Mouse (Mus musculus): ENCODE data around the gene Slc25a16. TPM values are rescaled to one million over a fixed set of nuclear protein-coding genes. Genes with fewer than 3 reads are reported as not detected.
"Not testable (repeated sequence)": the region's sequence is repeated elsewhere in the genome, so short reads cannot be mapped to it uniquely, and the experiment has no call there.

The Slc25a16 gene
- polyA plus RNA-seq, 1 experiment from 2014 or later, result 12.8 TPM

DNA sequence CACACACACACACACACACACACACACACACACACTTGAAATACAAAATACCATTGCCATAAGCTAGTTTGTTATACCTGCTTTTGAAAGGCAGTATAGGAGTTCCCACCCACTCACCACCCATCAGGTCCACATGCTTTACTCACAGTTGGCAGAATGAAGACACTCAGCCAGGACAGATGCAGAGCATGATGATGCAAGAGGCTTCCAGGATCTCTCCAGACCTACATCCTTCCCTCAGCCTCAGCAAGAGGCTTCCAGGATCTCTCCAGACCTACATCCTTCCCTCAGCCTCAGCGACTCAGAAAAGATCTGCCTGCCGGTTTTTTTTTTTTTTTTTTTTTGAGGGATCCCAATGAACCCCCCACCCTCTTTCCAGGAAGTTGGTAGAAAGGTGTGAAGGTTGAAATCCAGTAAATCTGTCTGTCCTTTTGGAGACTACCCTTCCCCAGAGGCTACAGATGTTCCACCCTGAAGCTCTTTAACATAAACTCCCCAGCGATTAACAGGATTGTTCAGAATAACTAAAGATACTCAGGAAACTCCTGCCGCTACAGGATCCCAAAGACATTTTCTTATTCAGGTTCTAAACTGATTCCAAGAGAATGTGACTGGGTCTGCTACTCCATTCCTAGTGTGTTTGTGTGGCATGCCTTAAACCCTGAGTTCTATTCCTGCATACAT lies 27.7 kb upstream of the Slc25a16 start:
- Histone ChIP-seq H3K27ac (replicated peaks) (no peak overlapping the region), H3K27me3 (no peaks in the 10 kb centered on the region), H3K9ac (replicated peaks) (no peak overlapping the region), H3K9me3 (no peaks in the 10 kb centered on the region), H3K4me1 (no peaks in the 10 kb centered on the region), H3K36me3 (no peaks in the 10 kb centered on the region), H3K4me3 (no peak overlapping the region), H3K4me2 (replicated peaks) (no peak overlapping the region)
- 28% methylated on average over 4 of the region's 4 CpGs for WGBS
- ATAC-seq (ENCODE audit: low FRiP score, low read depth), result no peak

- H3K36me3 ChIP-seq, result no peaks in the 10 kb centered on the region
- no peak overlapping the region for H3K9ac ChIP-seq (replicated peaks)
- H3K27ac ChIP-seq (replicated peaks), result no peak overlapping the region
- H3K4me3 ChIP-seq, result no peak overlapping the region
- no peaks in the 10 kb centered on the region for H3K27me3 ChIP-seq
- no peaks in the 10 kb centered on the region for H3K4me1 ChIP-seq
- 68% methylated on average over 6 of the region's 6 CpGs for WGBS
- H3K9me3 ChIP-seq, result no peaks in the 10 kb centered on the region
- ATAC-seq (ENCODE audit: low FRiP score, low read depth), result no peak
- no peak overlapping the region for H3K4me2 ChIP-seq (replicated peaks)
Measured at GRCm38 (mm10) chr10:62893356-62893884, 27.0 kb upstream of the Slc25a16 start.

DNA sequence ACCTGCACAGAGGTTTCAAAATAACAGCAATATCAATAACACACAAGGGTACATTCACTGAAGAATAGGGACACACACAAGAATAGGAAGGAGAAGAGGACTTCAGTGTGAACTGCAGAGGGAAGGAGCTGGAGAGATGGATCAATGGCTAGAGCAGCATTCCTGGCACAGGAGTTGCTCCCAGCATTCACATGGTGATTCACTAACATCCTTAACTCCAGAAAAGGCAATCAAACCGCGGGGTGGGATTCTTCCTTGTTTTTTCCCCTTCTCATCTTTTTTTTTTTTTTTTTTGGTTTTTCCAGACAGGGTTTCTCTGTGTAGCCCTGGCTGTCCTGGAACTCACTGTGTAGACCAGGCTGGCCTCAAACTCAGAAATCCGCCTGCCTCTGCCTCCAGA lies 26.0 kb upstream of the Slc25a16 start:
- no peaks in the 10 kb centered on the region for H3K4me1 ChIP-seq
- no peaks in the 10 kb centered on the region for H3K9me3 ChIP-seq
- H3K4me3 ChIP-seq, result no peak overlapping the region
- H3K36me3 ChIP-seq, result no peaks in the 10 kb centered on the region
- H3K9ac ChIP-seq (replicated peaks), result no peak overlapping the region
- ATAC-seq (ENCODE audit: low FRiP score, low read depth), result no peak
- no peak overlapping the region for H3K27ac ChIP-seq (replicated peaks)
- no peaks in the 10 kb centered on the region for H3K27me3 ChIP-seq
- H3K4me2 ChIP-seq (replicated peaks), result no peak overlapping the region
- WGBS, result 80% methylated on average over 3 of the region's 3 CpGs

- Histone ChIP-seq H3K27ac (replicated peaks) (no peak overlapping the region), H3K4me1 (no peaks in the 10 kb centered on the region), H3K36me3 (no peaks in the 10 kb centered on the region), H3K9ac (replicated peaks) (no peak overlapping the region), H3K4me2 (replicated peaks) (no peak overlapping the region), H3K27me3 (no peaks in the 10 kb centered on the region), H3K4me3 (no peak overlapping the region), H3K9me3 (no peaks in the 10 kb centered on the region)
- ATAC-seq (ENCODE audit: low FRiP score, low read depth), result no peak
- WGBS, result 80% methylated on average over 6 of the region's 6 CpGs
Measured at GRCm38 (mm10) chr10:62895386-62895785, 25.0 kb upstream of the Slc25a16 start.

DNA sequence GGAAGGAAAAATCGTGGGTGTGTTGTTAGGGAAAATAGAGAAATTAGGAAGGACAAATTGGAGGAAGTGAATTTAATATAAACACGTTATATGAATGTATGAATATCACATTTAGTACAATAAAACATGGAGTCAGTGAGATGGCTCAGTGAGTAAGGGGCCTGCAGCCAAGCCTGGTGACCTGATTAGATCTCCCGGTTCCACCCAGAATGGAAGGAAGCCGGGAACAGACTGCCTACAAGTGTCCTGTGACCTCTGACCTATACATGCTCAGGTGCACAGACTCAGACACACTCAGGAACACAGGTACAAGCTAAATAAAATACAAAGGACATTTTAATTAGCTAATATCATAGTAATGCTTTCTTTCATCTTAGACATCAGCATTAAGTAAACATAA lies 24.4 kb upstream of the Slc25a16 start:
- H3K27ac ChIP-seq (replicated peaks), result no peak overlapping the region
- WGBS, result 67% methylated on average over 4 of the region's 4 CpGs
- no peak for ATAC-seq (ENCODE audit: low FRiP score, low read depth)
- no peak overlapping the region for H3K4me2 ChIP-seq (replicated peaks)
- H3K4me1 ChIP-seq, result no peaks in the 10 kb centered on the region
- no peaks in the 10 kb centered on the region for H3K9me3 ChIP-seq
- H3K27me3 ChIP-seq, result no peaks in the 10 kb centered on the region
- H3K9ac ChIP-seq (replicated peaks), result no peak overlapping the region
- no peak overlapping the region for H3K4me3 ChIP-seq
- no peaks in the 10 kb centered on the region for H3K36me3 ChIP-seq

DNA sequence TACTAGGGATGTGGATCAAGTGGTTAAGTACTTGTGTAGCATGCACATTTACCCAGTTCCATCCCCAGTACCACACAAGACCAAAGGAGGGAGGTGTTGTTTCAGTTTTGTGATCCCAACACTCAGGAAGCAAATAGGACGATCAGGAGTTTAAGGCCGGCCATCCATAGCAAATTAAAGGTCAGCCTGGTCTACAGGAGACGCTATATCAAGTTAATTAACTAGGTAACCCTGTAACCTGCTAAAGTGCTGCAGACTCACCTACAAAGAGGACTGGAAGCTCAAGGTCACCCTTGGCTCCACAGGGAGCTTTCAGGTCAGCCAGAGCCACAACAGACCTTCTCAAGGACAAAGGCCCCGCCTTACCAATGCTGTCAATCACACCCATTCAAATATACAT lies 23.7 kb upstream of the Slc25a16 start:
- H3K27ac ChIP-seq (replicated peaks), result no peak overlapping the region
- no peaks in the 10 kb centered on the region for H3K9me3 ChIP-seq
- no peaks in the 10 kb centered on the region for H3K4me1 ChIP-seq
- no peaks in the 10 kb centered on the region for H3K36me3 ChIP-seq
- 71% methylated on average over 4 of the region's 4 CpGs for WGBS
- H3K9ac ChIP-seq (replicated peaks), result no peak overlapping the region
- H3K27me3 ChIP-seq, result no peaks in the 10 kb centered on the region
- H3K4me2 ChIP-seq (replicated peaks), result no peak overlapping the region
- no peak for ATAC-seq (ENCODE audit: low FRiP score, low read depth)
- H3K4me3 ChIP-seq, result no peak overlapping the region

- Histone ChIP-seq H3K27me3 (no peaks in the 10 kb centered on the region), H3K9ac (replicated peaks) (no peak overlapping the region), H3K4me3 (no peak overlapping the region), H3K4me2 (replicated peaks) (no peak overlapping the region), H3K9me3 (no peaks in the 10 kb centered on the region), H3K27ac (replicated peaks) (no peak overlapping the region), H3K36me3 (no peaks in the 10 kb centered on the region), H3K4me1 (no peaks in the 10 kb centered on the region)
- WGBS, result 95% methylated on average over 3 of the region's 3 CpGs
- ATAC-seq (ENCODE audit: low FRiP score, low read depth), result no peak
Measured at GRCm38 (mm10) chr10:62897437-62897836, 23.0 kb upstream of the Slc25a16 start.

- Histone ChIP-seq H3K9ac (replicated peaks) (no peak overlapping the region), H3K4me3 (no peak overlapping the region), H3K4me2 (replicated peaks) (no peak overlapping the region), H3K4me1 (no peaks in the 10 kb centered on the region), H3K9me3 (no peaks in the 10 kb centered on the region), H3K27ac (replicated peaks) (no peak overlapping the region), H3K36me3 (no peaks in the 10 kb centered on the region), H3K27me3 (no peaks in the 10 kb centered on the region)
- no peak for ATAC-seq (ENCODE audit: low FRiP score, low read depth)
- 86% methylated on average over 2 of the region's 2 CpGs for WGBS
Measured at GRCm38 (mm10) chr10:62898061-62898460, 22.4 kb upstream of the Slc25a16 start.

GRCm38 (mm10) chr10:62900144-62900543 lies 20.3 kb upstream of the Slc25a16 start:
- H3K9ac ChIP-seq (replicated peaks), result no peak overlapping the region
- H3K27me3 ChIP-seq, result no peaks in the 10 kb centered on the region
- no peaks in the 10 kb centered on the region for H3K36me3 ChIP-seq
- H3K4me3 ChIP-seq, result no peak overlapping the region
- 97% methylated on average over 4 of the region's 4 CpGs for WGBS
- H3K27ac ChIP-seq (replicated peaks), result no peak overlapping the region
- no peak overlapping the region for H3K4me2 ChIP-seq (replicated peaks)
- no peaks in the 10 kb centered on the region for H3K9me3 ChIP-seq
- ATAC-seq (ENCODE audit: low FRiP score, low read depth), result no peak
- no peaks in the 10 kb centered on the region for H3K4me1 ChIP-seq

GRCm38 (mm10) chr10:62901826-62902225 lies 18.6 kb upstream of the Slc25a16 start:
- H3K4me3 ChIP-seq, result no peak overlapping the region
- no peak overlapping the region for H3K4me2 ChIP-seq (replicated peaks)
- no peaks in the 10 kb centered on the region for H3K4me1 ChIP-seq
- ATAC-seq (ENCODE audit: low FRiP score, low read depth), result no peak
- H3K27ac ChIP-seq (replicated peaks), result no peak overlapping the region
- H3K9me3 ChIP-seq, result no peaks in the 10 kb centered on the region
- WGBS, result 43% methylated on average over 8 of the region's 8 CpGs
- H3K27me3 ChIP-seq, result no peaks in the 10 kb centered on the region
- no peaks in the 10 kb centered on the region for H3K36me3 ChIP-seq
- no peak overlapping the region for H3K9ac ChIP-seq (replicated peaks)

GRCm38 (mm10) chr10:62902829-62903228 lies 17.6 kb upstream of the Slc25a16 start:
- WGBS, result 58% methylated on average over 1 of the region's 1 CpGs
- no peaks in the 10 kb centered on the region for H3K27me3 ChIP-seq
- no peak for ATAC-seq (ENCODE audit: low FRiP score, low read depth)

DNA sequence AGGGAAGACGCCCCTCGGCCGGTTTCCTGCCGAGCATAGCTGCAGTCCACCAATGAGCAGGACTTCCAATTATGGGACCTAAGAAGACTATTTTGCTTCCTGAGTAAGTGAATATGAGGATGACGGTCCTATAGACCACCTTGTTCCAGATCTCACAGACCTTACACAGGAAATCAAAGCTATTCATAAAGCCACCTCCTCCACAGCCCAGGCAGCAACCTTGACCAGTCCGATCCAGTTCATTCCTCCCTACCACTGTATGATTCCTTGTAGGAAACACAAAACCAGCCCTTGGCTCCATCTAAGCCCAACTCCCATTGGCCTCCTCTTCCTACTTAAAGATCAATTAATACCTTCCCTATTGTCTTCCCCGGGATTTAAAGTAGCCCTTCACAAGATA lies 14.1 kb upstream of the Slc25a16 start:
- Histone ChIP-seq H3K36me3 (no peaks in the 10 kb centered on the region), H3K27ac (replicated peaks) (no peak overlapping the region), H3K4me1 (no peaks in the 10 kb centered on the region), H3K4me2 (replicated peaks) (no peak overlapping the region), H3K27me3 (no peaks in the 10 kb centered on the region), H3K9me3 (no peaks in the 10 kb centered on the region), H3K9ac (replicated peaks) (no peak overlapping the region), H3K4me3 (no peak overlapping the region)
- WGBS, result 94% methylated on average over 7 of the region's 7 CpGs
- ATAC-seq (ENCODE audit: low FRiP score, low read depth), result no peak

More at GRCm38 (mm10) chr10:62902829-62903228, 17.6 kb upstream of the Slc25a16 start:
- H3K36me3 ChIP-seq, result no peaks in the 10 kb centered on the region
- no peak overlapping the region for H3K4me3 ChIP-seq
- no peak overlapping the region for H3K9ac ChIP-seq (replicated peaks)
- H3K9me3 ChIP-seq, result no peaks in the 10 kb centered on the region
- no peak overlapping the region for H3K4me2 ChIP-seq (replicated peaks)
- no peaks in the 10 kb centered on the region for H3K4me1 ChIP-seq
- H3K27ac ChIP-seq (replicated peaks), result no peak overlapping the region

DNA sequence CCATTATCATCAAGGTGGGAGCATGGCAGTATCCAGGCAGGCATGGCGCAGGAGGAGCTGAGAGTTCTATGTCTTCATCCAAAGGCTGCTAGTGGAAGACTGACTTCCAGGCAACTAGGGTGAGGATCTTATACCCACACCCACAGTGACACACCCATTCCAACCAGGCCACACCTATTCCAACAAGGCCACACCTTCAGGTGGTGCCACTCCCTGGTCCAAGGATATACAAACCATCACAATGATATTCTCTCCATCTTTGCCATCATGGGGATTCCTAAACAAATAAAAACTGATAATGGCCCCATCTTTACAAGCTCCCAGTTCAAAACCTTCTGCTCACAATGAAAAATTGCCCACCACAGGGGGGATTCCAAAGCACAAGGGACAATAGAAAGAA lies 11.5 kb upstream of the Slc25a16 start, which contains the start of gene Tet1:
TSS of gene Tet1 (minus strand) at position 101 of the 400 bp plus-strand sequence.
- not testable (repeated sequence) for H3K27ac ChIP-seq (replicated peaks); H3K4me1 ChIP-seq; ATAC-seq (ENCODE audit: low FRiP score, low read depth); H3K36me3 ChIP-seq; H3K4me3 ChIP-seq; H3K4me2 ChIP-seq (replicated peaks); H3K9ac ChIP-seq (replicated peaks); H3K27me3 ChIP-seq; H3K9me3 ChIP-seq
- no CpG with 5 or more reads among the region's 1 CpGs for WGBS

Data from midbrain, embryonic 12.5 days (tissue).